Mouse (Mus musculus): ENCODE results near the gene Orc3. TPM values are rescaled to one million over a fixed set of nuclear protein-coding genes. Genes with fewer than 3 reads are reported as not detected.

The Orc3 gene
- polyA plus RNA-seq, 1 experiment = 3.4 TPM

DNA sequence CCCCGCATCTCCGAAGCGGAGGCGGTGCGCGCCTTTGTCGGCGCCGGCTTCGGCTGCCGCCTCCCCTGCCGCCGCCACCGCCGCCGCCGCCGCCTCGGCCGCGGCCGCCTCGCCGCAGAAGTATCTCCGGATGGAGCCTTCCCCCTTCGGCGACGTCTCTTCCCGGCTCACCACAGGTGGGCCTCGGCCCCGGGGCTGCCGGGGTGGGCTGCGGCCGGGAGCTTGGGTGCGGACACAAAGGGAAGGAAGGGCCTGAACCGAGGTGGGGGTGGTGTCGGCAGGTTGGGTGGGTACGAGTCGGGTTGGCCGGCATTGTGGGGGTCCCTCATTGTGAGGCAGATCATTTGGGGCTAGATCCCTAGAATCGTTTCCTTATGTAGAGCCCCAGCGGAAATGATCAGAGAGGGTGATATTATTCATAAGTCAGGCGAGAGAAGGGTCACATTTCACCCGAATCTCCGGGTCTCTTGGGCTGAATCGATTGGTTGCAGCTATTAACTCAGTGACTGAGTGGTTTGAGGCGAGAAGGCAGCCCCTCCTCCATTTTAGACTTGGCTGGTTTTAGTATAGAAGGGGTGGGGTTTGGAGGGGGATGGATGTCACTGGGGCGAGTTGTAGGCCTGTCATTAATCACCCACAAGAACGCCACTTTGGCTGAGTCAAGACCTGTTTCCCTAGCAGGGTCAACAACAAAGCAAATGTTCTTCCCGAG is 63.5 kb downstream of the Orc3 start:
- no peak for TF ChIP-seq POLR2A (IDR thresholded peaks at IDR 0.05; ENCODE audit: low read depth, low read length)
- no peak for TF ChIP-seq CTCF (IDR thresholded peaks at IDR 0.05; ENCODE audit: extremely low read depth, insufficient read length, insufficient replicate concordance, low read depth, low read length)
- Histone ChIP-seq H3K4me1 (ENCODE audit: control insufficient read depth, insufficient read depth, insufficient read length, low read length) (peaks cover 6% of the 10 kb centered on the region; the same call in 1 of the 2 replicates), H3K4me3 (ENCODE audit: low read depth, low read length) (peak overlapping the region; percentile 99), H3K27ac (ENCODE audit: insufficient read depth, low read depth, low read length) (peak overlapping the region; percentile 92), H3K27me3 (ENCODE audit: control insufficient read depth, insufficient read depth, low read length) (no peaks in the 10 kb centered on the region), H3K36me3 (ENCODE audit: control insufficient read depth, insufficient read depth, low read length) (no peaks in the 10 kb centered on the region; the same call in 1 of the 2 replicates)
- 1% methylated on average over 41 of the region's 50 CpGs for whole genome bisulfite sequencing

DNA sequence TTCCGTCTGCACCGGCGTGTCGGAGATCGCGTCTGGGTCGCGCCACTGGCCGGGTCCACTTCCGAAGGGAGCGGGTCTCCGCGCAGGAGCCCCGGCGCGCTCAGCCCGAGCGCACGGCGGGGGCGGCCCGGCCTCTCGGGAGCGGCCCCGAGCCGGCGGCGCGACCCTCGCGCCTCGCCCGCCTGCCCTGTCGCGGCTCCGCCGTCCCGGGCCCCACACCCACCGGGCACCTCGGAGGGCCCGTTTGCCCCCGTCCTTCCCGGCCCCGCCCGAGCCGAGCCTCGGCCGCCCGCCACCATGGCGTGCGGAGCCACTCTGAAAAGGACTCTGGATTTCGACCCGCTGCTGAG is 64.0 kb downstream of the Orc3 start, which contains the start of gene Akirin2:
Gene Akirin2 (plus strand): TSS at position 190 of the 350 bp plus-strand sequence.
- WGBS = under 1% methylated on average over 53 of the region's 53 CpGs

DNA sequence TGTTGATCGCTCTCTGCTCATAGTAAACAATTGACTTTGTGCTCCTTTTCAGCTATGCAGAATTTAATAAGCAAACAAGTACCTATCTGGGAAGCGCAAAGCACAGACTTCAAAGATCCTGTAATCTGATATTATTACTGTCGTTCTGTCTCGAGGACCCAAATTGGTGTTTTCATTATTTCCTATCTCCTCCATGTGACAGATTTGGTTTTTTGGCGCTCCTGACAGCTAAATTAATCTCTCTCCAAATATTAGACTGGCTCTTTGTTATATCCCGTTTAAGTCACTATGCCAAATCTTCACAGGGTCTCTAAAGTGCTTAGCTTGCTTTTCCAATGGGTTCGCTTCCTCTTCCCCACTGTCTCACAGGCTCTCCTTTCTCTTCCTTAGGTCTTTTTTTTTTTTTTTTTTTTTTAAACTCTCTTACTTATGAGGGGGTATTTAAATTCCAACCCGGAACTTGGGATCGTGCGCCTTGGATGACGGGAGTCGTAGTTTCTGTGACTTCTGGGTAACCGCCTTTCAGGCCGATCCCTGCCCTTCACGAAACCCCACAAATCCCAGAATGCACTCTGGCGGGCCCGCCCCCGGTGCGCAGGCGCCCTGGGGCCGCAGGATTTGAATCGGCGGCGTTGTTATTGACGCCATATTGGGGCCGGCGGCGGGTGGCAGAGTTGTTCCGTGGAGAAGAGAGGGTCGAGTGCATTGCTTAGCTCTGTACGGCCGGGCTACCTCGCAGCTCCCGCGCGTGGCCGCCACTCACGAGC is 64.6 kb downstream of the Orc3 start:
- TF ChIP-seq POLR2A (IDR thresholded peaks at IDR 0.05; ENCODE audit: low read depth, low read length) (peak; percentile 89), CTCF (IDR thresholded peaks at IDR 0.05; ENCODE audit: extremely low read depth, insufficient read length, insufficient replicate concordance, low read depth, low read length) (no peak)

More for the DNA sequence above, 64.0 kb downstream of the Orc3 start, which contains the start of gene Akirin2:
- Histone ChIP-seq H3K4me3 (ENCODE audit: low read depth, low read length) (peak within 1 kb of the TSS; percentile 99), H3K27ac (ENCODE audit: insufficient read depth, low read depth, low read length) (peak within 1 kb of the TSS; percentile 92), H3K4me1 (ENCODE audit: control insufficient read depth, insufficient read depth, insufficient read length, low read length) (peaks cover 4% of the 10 kb centered on the region; the same call in 1 of the 2 replicates), H3K36me3 (ENCODE audit: control insufficient read depth, insufficient read depth, low read length) (no peaks in the 10 kb centered on the region; the same call in 1 of the 2 replicates), H3K27me3 (ENCODE audit: control insufficient read depth, insufficient read depth, low read length) (no peaks in the 10 kb centered on the region)
- no peak for TF ChIP-seq CTCF (IDR thresholded peaks at IDR 0.05; ENCODE audit: extremely low read depth, insufficient read length, insufficient replicate concordance, low read depth, low read length)
- TF ChIP-seq POLR2A (IDR thresholded peaks at IDR 0.05; ENCODE audit: low read depth, low read length) = no peak

DNA sequence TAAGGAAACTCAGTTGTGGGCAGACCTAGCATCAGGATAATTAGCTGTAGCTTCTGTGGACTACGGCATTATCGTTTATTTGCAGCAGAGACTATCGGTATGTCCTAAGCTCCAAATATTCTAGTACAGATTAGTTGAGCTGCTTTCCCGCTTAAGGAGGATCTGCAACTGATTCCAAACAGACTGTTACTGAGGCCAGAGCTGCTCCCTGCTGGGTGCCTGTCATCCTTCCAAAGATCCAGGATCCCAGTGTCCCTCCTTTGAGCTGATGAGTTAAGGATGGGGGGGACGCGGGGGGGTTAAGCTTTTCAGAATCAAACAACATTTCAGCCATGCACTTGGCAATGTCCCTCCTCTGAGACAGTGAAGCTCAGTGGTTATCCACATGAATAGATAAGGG is 84.8 kb downstream of the Orc3 start:
- Histone ChIP-seq H3K27ac (ENCODE audit: insufficient read depth, low read depth, low read length) (no peak overlapping the region), H3K4me1 (ENCODE audit: control insufficient read depth, insufficient read depth, insufficient read length, low read length) (no peaks in the 10 kb centered on the region), H3K36me3 (ENCODE audit: control insufficient read depth, insufficient read depth, low read length) (no peaks in the 10 kb centered on the region), H3K27me3 (ENCODE audit: control insufficient read depth, insufficient read depth, low read length) (no peaks in the 10 kb centered on the region), H3K4me3 (ENCODE audit: low read depth, low read length) (no peak overlapping the region)
- TF ChIP-seq POLR2A (IDR thresholded peaks at IDR 0.05; ENCODE audit: low read depth, low read length) (no peak), CTCF (IDR thresholded peaks at IDR 0.05; ENCODE audit: extremely low read depth, insufficient read length, insufficient replicate concordance, low read depth, low read length) (no peak)
- 82% methylated on average over 6 of the region's 6 CpGs for WGBS

More for the DNA sequence above, 64.6 kb downstream of the Orc3 start:
- peak overlapping the region; percentile 92 for H3K27ac ChIP-seq (ENCODE audit: insufficient read depth, low read depth, low read length)
- H3K4me1 ChIP-seq (ENCODE audit: control insufficient read depth, insufficient read depth, insufficient read length, low read length) = peaks cover 2% of the 10 kb centered on the region; the same call in 1 of the 2 replicates
- under 1% methylated on average over 38 of the region's 38 CpGs for WGBS
- no peaks in the 10 kb centered on the region for H3K27me3 ChIP-seq (ENCODE audit: control insufficient read depth, insufficient read depth, low read length)
- H3K36me3 ChIP-seq (ENCODE audit: control insufficient read depth, insufficient read depth, low read length) = no peaks in the 10 kb centered on the region
- H3K4me3 ChIP-seq (ENCODE audit: low read depth, low read length) = peak overlapping the region; percentile 99

DNA sequence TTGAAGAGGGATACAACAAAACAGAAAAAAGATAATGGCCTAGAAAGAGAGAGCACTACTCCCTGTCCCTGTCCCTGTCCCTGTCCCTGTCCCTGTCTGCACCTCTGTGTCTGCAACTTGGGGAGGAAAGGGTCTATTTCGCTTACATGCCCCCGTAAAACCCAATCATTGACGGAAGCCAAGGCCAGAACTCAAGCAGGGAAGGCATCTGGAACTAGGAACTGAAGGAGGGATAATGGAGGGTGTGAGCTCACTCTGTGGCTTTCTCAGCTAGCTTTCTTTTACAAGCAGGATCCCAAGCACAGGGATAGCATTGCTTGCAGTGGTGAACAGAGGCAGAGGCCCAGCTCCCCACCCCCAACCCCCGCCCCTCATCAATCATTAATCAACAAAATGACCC is 85.4 kb downstream of the Orc3 start:
- Histone ChIP-seq H3K4me3 (ENCODE audit: low read depth, low read length) (no peak overlapping the region), H3K27ac (ENCODE audit: insufficient read depth, low read depth, low read length) (no peak overlapping the region), H3K36me3 (ENCODE audit: control insufficient read depth, insufficient read depth, low read length) (no peaks in the 10 kb centered on the region), H3K27me3 (ENCODE audit: control insufficient read depth, insufficient read depth, low read length) (no peaks in the 10 kb centered on the region), H3K4me1 (ENCODE audit: control insufficient read depth, insufficient read depth, insufficient read length, low read length) (no peaks in the 10 kb centered on the region)
- WGBS = 48% methylated on average over 4 of the region's 4 CpGs
- no peak for TF ChIP-seq CTCF (IDR thresholded peaks at IDR 0.05; ENCODE audit: extremely low read depth, insufficient read length, insufficient replicate concordance, low read depth, low read length)
- no peak for TF ChIP-seq POLR2A (IDR thresholded peaks at IDR 0.05; ENCODE audit: low read depth, low read length)

DNA sequence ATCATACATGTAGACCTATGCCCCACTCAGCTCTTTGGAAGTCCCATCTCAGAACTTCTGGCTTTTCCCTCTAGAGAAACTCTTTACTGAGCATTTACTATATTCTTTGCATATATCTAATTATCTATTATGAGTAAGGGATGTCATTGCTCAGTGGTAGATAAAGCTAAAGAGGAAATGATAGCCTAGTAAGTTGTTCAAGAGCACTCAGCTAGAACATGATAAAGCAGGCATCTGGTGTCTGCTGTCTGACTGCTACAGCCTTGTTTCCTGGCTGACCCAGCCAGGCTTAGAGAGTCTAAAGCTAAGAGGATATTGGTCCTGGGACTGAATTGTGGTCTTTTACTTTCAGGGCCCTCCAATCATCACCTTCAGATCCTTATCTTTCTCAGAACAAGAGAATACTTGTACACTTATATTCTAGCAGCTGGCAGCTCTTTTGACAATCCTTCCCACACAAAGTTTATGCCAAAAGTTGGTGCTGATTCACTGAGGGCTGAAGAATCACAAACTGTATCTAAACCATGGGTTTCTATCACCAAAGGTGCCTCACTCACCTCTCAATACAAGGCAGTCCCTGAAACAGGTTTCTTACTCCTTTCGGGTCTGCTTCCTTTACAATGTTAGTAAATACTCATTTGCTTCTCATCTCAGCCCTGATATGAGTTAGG is 86.2 kb downstream of the Orc3 start:
- WGBS = 84% methylated on average over 1 of the region's 1 CpGs
- no peaks in the 10 kb centered on the region for H3K36me3 ChIP-seq (ENCODE audit: control insufficient read depth, insufficient read depth, low read length)
- TF ChIP-seq CTCF (IDR thresholded peaks at IDR 0.05; ENCODE audit: extremely low read depth, insufficient read length, insufficient replicate concordance, low read depth, low read length) = no peak
- no peak for TF ChIP-seq POLR2A (IDR thresholded peaks at IDR 0.05; ENCODE audit: low read depth, low read length)
- H3K4me3 ChIP-seq (ENCODE audit: low read depth, low read length) = no peak overlapping the region
- H3K27ac ChIP-seq (ENCODE audit: insufficient read depth, low read depth, low read length) = no peak overlapping the region
- H3K27me3 ChIP-seq (ENCODE audit: control insufficient read depth, insufficient read depth, low read length) = no peaks in the 10 kb centered on the region
- H3K4me1 ChIP-seq (ENCODE audit: control insufficient read depth, insufficient read depth, insufficient read length, low read length) = no peaks in the 10 kb centered on the region
